Mouse (Mus musculus): ENCODE data around the gene Cdh23.

Gene Cdh23

GRCm38 (mm10) chr10:60346701-60347405 is 349.4 kb downstream of the Cdh23 start, which contains the start of gene Vsir:
TSS of gene Vsir (plus strand) at chr10:60346851.
- CTCF ChIA-PET = interaction anchor here (0.9 to 1.2 kb wide), 2 partner anchors 61 to 96 kb away, joined by 3 to 4 read pairs; no protein-coding TSS in a partner anchor

- CTCF ChIA-PET = interaction anchor here (0.6 to 1.2 kb wide), 2 partner anchors 97 to 100 kb away, joined by 3 to 4 read pairs; no protein-coding TSS in a partner anchor
These were observed 350.2 kb downstream of the Cdh23 start for GRCm38 (mm10) chr10:60346056-60346455.

GRCm38 (mm10) chr10:60344111-60344510 is 352.2 kb downstream of the Cdh23 start:
- CTCF ChIA-PET = interaction anchor here (0.5 kb wide), 1 partner anchor 40 kb away, joined by 8 read pairs; no protein-coding TSS in a partner anchor

- CTCF ChIA-PET = no interaction called here
These were observed 354.8 kb downstream of the Cdh23 start for GRCm38 (mm10) chr10:60341528-60341927.

GRCm38 (mm10) chr10:60335021-60335420 is 361.3 kb downstream of the Cdh23 start:
- CTCF ChIA-PET = no interaction called here

GRCm38 (mm10) chr10:60334583-60334982 is 361.7 kb downstream of the Cdh23 start:
- CTCF ChIA-PET = interaction anchor here (0.6 kb wide), 1 partner anchor 32 kb away, joined by 3 read pairs; no protein-coding TSS in a partner anchor

GRCm38 (mm10) chr10:60328963-60329650 is 367.2 kb downstream of the Cdh23 start:
- CTCF ChIA-PET = no interaction called here

- CTCF ChIA-PET = interaction anchor here (0.6 kb wide), 2 partner anchors 28 to 96 kb away, joined by 3 to 6 read pairs; no protein-coding TSS in a partner anchor
These were observed 380.1 kb downstream of the Cdh23 start for GRCm38 (mm10) chr10:60316166-60316565.

GRCm38 (mm10) chr10:60313606-60314005 is 382.7 kb downstream of the Cdh23 start:
- CTCF ChIA-PET = no interaction called here

- CTCF ChIA-PET = no interaction called here
These were observed 385.7 kb downstream of the Cdh23 start for GRCm38 (mm10) chr10:60310629-60311028.

GRCm38 (mm10) chr10:60304854-60305628 is 391.2 kb downstream of the Cdh23 start:
- CTCF ChIA-PET = interaction anchor here (1.7 kb wide), 1 partner anchor 136 kb away, joined by 3 read pairs; no protein-coding TSS in a partner anchor

- CTCF ChIA-PET = interaction anchor here (1.7 kb wide), 1 partner anchor 138 kb away, joined by 3 read pairs; no protein-coding TSS in a partner anchor
These were observed 392.9 kb downstream of the Cdh23 start for GRCm38 (mm10) chr10:60303419-60303818.

- CTCF ChIA-PET = no interaction called here
These were observed 396.7 kb downstream of the Cdh23 start for GRCm38 (mm10) chr10:60299636-60300035.

- CTCF ChIA-PET = interaction anchor here (0.6 to 0.7 kb wide), 3 partner anchors 18 to 123 kb away, joined by 4 to 6 read pairs (median 5); partner anchors contain the start of gene Psap
These were observed 400.3 kb downstream of the Cdh23 start for GRCm38 (mm10) chr10:60296027-60296426.

- CTCF ChIA-PET = no interaction called here
These were observed 400.9 kb downstream of the Cdh23 start for GRCm38 (mm10) chr10:60295356-60295755.

- CTCF ChIA-PET = no interaction called here
These were observed 401.7 kb downstream of the Cdh23 start for GRCm38 (mm10) chr10:60294621-60295020.

- CTCF ChIA-PET = interaction anchor here (0.6 to 0.7 kb wide), 3 partner anchors 10 to 1016 kb away, joined by 3 to 11 read pairs (median 3); no protein-coding TSS in a partner anchor
These were observed 404.1 kb downstream of the Cdh23 start for GRCm38 (mm10) chr10:60292209-60292608.

- CTCF ChIA-PET = interaction anchor here (1.3 kb wide), 1 partner anchor 45 kb away, joined by 3 read pairs; no protein-coding TSS in a partner anchor
These were observed 405.6 kb downstream of the Cdh23 start for GRCm38 (mm10) chr10:60290739-60291110.

- CTCF ChIA-PET = interaction anchor here (0.7 to 1.3 kb wide), 2 partner anchors 30 to 45 kb away, joined by 3 read pairs; no protein-coding TSS in a partner anchor
These were observed 406.1 kb downstream of the Cdh23 start for GRCm38 (mm10) chr10:60290026-60290738.

- CTCF ChIA-PET = interaction anchor here (0.7 to 1.3 kb wide), 3 partner anchors 22 to 44 kb away, joined by 3 to 4 read pairs (median 3); no protein-coding TSS in a partner anchor
These were observed 407.1 kb downstream of the Cdh23 start for GRCm38 (mm10) chr10:60289216-60289615.

GRCm38 (mm10) chr10:60287726-60288125 is 408.6 kb downstream of the Cdh23 start:
- CTCF ChIA-PET = interaction anchor here (0.5 to 0.6 kb wide), 3 partner anchors 10 to 988 kb away, joined by 5 to 6 read pairs (median 5); no protein-coding TSS in a partner anchor

Measured in spleen, embryonic (tissue).